Mouse (Mus musculus): Measurements from ENCODE around the gene Bik. TPM values are rescaled to one million over a fixed set of nuclear protein-coding genes. Genes with fewer than 3 reads are reported as not detected.

Gene Bik
- total RNA-seq, 2 experiments from 2014 or later: 1.7 TPM; not detected in 1

Other genes with a start within 250 kb of the Bik start
- 25.2 and 32.4 TPM in 2 replicates for gene Arfgap3, start 176.6 kb upstream of the Bik start, total RNA-seq (2014; fragmentation: Nextera tagmentation)
- 23.1 and 32.1 TPM in 2 replicates for gene Arfgap3, start 176.6 kb upstream of the Bik start, total RNA-seq (2017)
- gene Pacsin2, start 62.3 kb upstream of the Bik start, total RNA-seq (2014; fragmentation: Nextera tagmentation): 86.5 and 107 TPM in 2 replicates
- 123 and 138 TPM in 2 replicates for gene Pacsin2, start 62.3 kb upstream of the Bik start, total RNA-seq (2017)
- gene Ttll1, start 16.0 kb upstream of the Bik start, total RNA-seq (2014; fragmentation: Nextera tagmentation): 9.5 and 18.0 TPM in 2 replicates
- 9.2 and 9.5 TPM in 2 replicates for gene Ttll1, start 16.0 kb upstream of the Bik start, total RNA-seq (2017)
- gene Tspo, start 36.7 kb downstream of the Bik start, total RNA-seq (2014; fragmentation: Nextera tagmentation): 68.3 and 109 TPM in 2 replicates
- 22.8 and 35.7 TPM in 2 replicates for gene Tspo, start 36.7 kb downstream of the Bik start, total RNA-seq (2017)
- 21.7 and 28.8 TPM in 2 replicates for gene Mcat, start 36.9 kb downstream of the Bik start, total RNA-seq (2014; fragmentation: Nextera tagmentation)
- gene Mcat, start 36.9 kb downstream of the Bik start, total RNA-seq (2017): 17.6 and 24.1 TPM in 2 replicates
- 111 and 131 TPM in 2 replicates for gene Ttll12, start 68.3 kb downstream of the Bik start, total RNA-seq (2014; fragmentation: Nextera tagmentation)
- 33.9 and 55.3 TPM in 2 replicates for gene Ttll12, start 68.3 kb downstream of the Bik start, total RNA-seq (2017)
- gene Scube1, start 198.2 kb downstream of the Bik start, total RNA-seq (2014; fragmentation: Nextera tagmentation): 0.07 TPM in 1 of 2 replicates, not detected in the other
- gene Scube1, start 198.2 kb downstream of the Bik start, total RNA-seq (2017): not detected in 2 replicates

All from megakaryocyte-erythroid progenitor cell, adult 5-6 weeks (primary cell).